Mouse (Mus musculus) CH12.LX (cell line): ENCODE data around the gene Pde4b.

Experiments used
- ELF1 ChIP-seq: IDR thresholded peaks from 2 replicates; pipeline ENCODE4 v1.6.1; 2014; ENCODE audit warnings: low read depth, mild to moderate bottlenecking, inconsistent platforms, low read length, improper control_type of control experiment
- IRF4 ChIP-seq: IDR thresholded peaks from 2 replicates; pipeline ENCODE4 v1.6.1; 2014; ENCODE audit warnings: low read depth, mild to moderate bottlenecking, inconsistent platforms, low read length, improper control_type of control experiment
- POLR2A ChIP-seq: IDR thresholded peaks from 2 replicates; pipeline ENCODE4 v1.6.1; 2011; ENCODE audit warnings: low read depth, mild to moderate bottlenecking, improper control_type of control experiment, low read length
- TCF12 ChIP-seq: IDR thresholded peaks from 2 replicates; pipeline ENCODE4 v1.6.1; 2014; ENCODE audit warnings: low read depth, mild to moderate bottlenecking, inconsistent platforms, low read length, improper control_type of control experiment
- ZC3H11A ChIP-seq: IDR thresholded peaks from 2 replicates; pipeline ENCODE4 v1.6.1; 2012; ENCODE audit warnings: low read depth, mild to moderate bottlenecking, inconsistent platforms, low read length, improper control_type of control experiment

GRCm38 (mm10) chr4:102351476-102352475 lies 264.4 kb downstream of the Pde4b start:
- TF ChIP-seq ELF1 (no peak), ZC3H11A (no peak), TCF12 (no peak), IRF4 (no peak), POLR2A (no peak)
